Mouse (Mus musculus) T-cell, adult 66 days (primary cell): ENCODE data around the gene Gm13278. TPM values are rescaled to one million over a fixed set of nuclear protein-coding genes. Genes with fewer than 3 reads are reported as not detected.

Experiments
- total RNA-seq, 2 experiments: library from RNA; stranded (reverse); gene quantifications; 3 replicates in 1 of 2; 4 replicates in 1 of 2; pipeline ENCODE4 v1.2.4; 2023

The Gm13278 gene
- total RNA-seq, 2 experiments from 2014 or later: not detected

Other genes starting within 250 kb of the Gm13278 start
- not detected for gene Ifna15, start 233.3 kb upstream of the Gm13278 start, total RNA-seq
- gene Ifna14, start 219.8 kb upstream of the Gm13278 start, total RNA-seq: not detected
- not detected for gene Ifna9, start 199.2 kb upstream of the Gm13278 start, total RNA-seq
- gene Ifna12, start 188.2 kb upstream of the Gm13278 start, total RNA-seq: not detected
- gene C87499, start 157.1 kb upstream of the Gm13278 start, total RNA-seq: not detected
- gene Ifna13, start 147.1 kb upstream of the Gm13278 start, total RNA-seq: not detected
- gene Ifna16, start 114.6 kb upstream of the Gm13278 start, total RNA-seq: not detected
- gene Ifna2, start 107.6 kb upstream of the Gm13278 start, total RNA-seq: not detected
- not detected for gene Ifnab, start 100.2 kb upstream of the Gm13278 start, total RNA-seq
- 1 to 10 TPM; 1.5 to 2.7 TPM for gene Gm26566, start 69.7 kb upstream of the Gm13278 start, total RNA-seq
- 10 to 100 TPM; 48.9 to 52.0 TPM for gene Klhl9, start 69.1 kb upstream of the Gm13278 start, total RNA-seq
- gene Gm13271, start 36.7 kb upstream of the Gm13278 start, total RNA-seq: not detected
- not detected for gene Gm13283, start 31.4 kb upstream of the Gm13278 start, total RNA-seq
- gene Gm13290, start 17.7 kb upstream of the Gm13278 start, total RNA-seq: under 1 TPM in 1 of 2 experiments, not detected in 1; 0.64 TPM
- not detected for gene Gm13289, start 14.6 kb upstream of the Gm13278 start, total RNA-seq
- gene Gm13272, start 11.7 kb upstream of the Gm13278 start, total RNA-seq: not detected
- gene Ifnz, start 9.4 kb upstream of the Gm13278 start, total RNA-seq: not detected
- gene Gm13276, start 5.8 kb upstream of the Gm13278 start, total RNA-seq: not detected
- not detected for gene Gm13277, start 2.9 kb upstream of the Gm13278 start, total RNA-seq
- gene Gm13275, start 2.9 kb downstream of the Gm13278 start, total RNA-seq: not detected
- not detected for gene Gm13279, start 5.8 kb downstream of the Gm13278 start, total RNA-seq
- gene Gm13285, start 8.1 kb downstream of the Gm13278 start, total RNA-seq: not detected
- gene Gm13287, start 11.7 kb downstream of the Gm13278 start, total RNA-seq: not detected
- gene Gm13288, start 14.0 kb downstream of the Gm13278 start, total RNA-seq: not detected
- gene Ifna7, start 24.7 kb downstream of the Gm13278 start, total RNA-seq: not detected
- not detected for gene Ifna11, start 28.4 kb downstream of the Gm13278 start, total RNA-seq
- not detected for gene Ifna6, start 35.9 kb downstream of the Gm13278 start, total RNA-seq
- gene Ifna5, start 44.0 kb downstream of the Gm13278 start, total RNA-seq: not detected
- not detected for gene Ifna4, start 50.3 kb downstream of the Gm13278 start, total RNA-seq
- not detected for gene Ifna1, start 58.5 kb downstream of the Gm13278 start, total RNA-seq
- not detected for gene Ifne, start 88.7 kb downstream of the Gm13278 start, total RNA-seq